Mouse (Mus musculus) hindbrain, embryonic 12.5 days (tissue): ENCODE measurements around the gene Gkap1. TPM values are rescaled to one million over a fixed set of nuclear protein-coding genes. Genes with fewer than 3 reads are reported as not detected.
A peak's percentile ranks its signal among the peaks of the same experiment; 100 is the strongest.

Experiments
- ATAC-seq: fragments of 200-750 bp; cut with Nextera tagmentation; 2 replicates; pipeline ENCODE4 v1.8.0; 2017; ENCODE audit warnings: moderate TSS enrichment; ENCODE audit not compliant: low FRiP score
- H3K27ac ChIP-seq: fragments of 300-500 bp; sonication (generic); 2 replicates; pipeline ENCODE4 v1.5.1; 2016; ENCODE audit warnings: mild to moderate bottlenecking
- H3K27me3 ChIP-seq: fragments of 300-500 bp; sonication (generic); 2 replicates; pipeline ENCODE4 v1.6.1; 2016; ENCODE audit warnings: mild to moderate bottlenecking
- H3K36me3 ChIP-seq: fragments of 300-500 bp; sonication (generic); 2 replicates; pipeline ENCODE4 v1.6.1; 2016; ENCODE audit warnings: mild to moderate bottlenecking
- H3K4me1 ChIP-seq: fragments of 300-500 bp; sonication (generic); 2 replicates; pipeline ENCODE4 v1.6.1; 2016
- H3K4me2 ChIP-seq: fragments of 300-500 bp; sonication (generic); replicated peaks from 2 replicates; pipeline ENCODE4 v1.6.1; 2016; ENCODE audit warnings: mild to moderate bottlenecking
- H3K4me3 ChIP-seq: fragments of 300-500 bp; sonication (generic); 2 replicates; pipeline ENCODE4 v1.5.1; 2016; ENCODE audit warnings: mild to moderate bottlenecking
- H3K9ac ChIP-seq: fragments of 300-500 bp; sonication (generic); 2 replicates; pipeline ENCODE4 v1.6.1; 2016; ENCODE audit warnings: mild to moderate bottlenecking, moderate library complexity
- H3K9me3 ChIP-seq: fragments of 300-500 bp; sonication (generic); replicated peaks from 2 replicates; pipeline ENCODE4 v1.6.1; 2016; ENCODE audit warnings: mild to moderate bottlenecking
- WGBS: fragments of 180-500 bp; shearing (Covaris S2); methylation state at CpG from one replicate; pipeline ENCODE4 v1.1.7; 2016; 5-methylcytosine and 5-hydroxymethylcytosine counted together
- polyA plus RNA-seq: library from polyadenylated mRNA; unstranded; fragments of >200 nt; fragmentation: Nextera tagmentation; extraction: Ambion mirVana; gene quantifications from 2 replicates; pipeline ENCODE4 v1.2.1, GENCODE M21; 2016

Gene Gkap1
- polyA plus RNA-seq, 1 experiment from 2014 or later: 44.0 TPM

GRCm38 (mm10) chr13:58289308-58289707, 13.8 kb upstream of the Gkap1 start:
- 63% methylated on average over 1 of the region's 1 CpGs for WGBS
- Histone ChIP-seq H3K4me1 (peaks cover 6% of the 10 kb centered on the region), H3K4me2 (no peak overlapping the region), H3K27ac (no peak overlapping the region), H3K4me3 (no peak overlapping the region), H3K9ac (no peak overlapping the region), H3K9me3 (no peaks in the 10 kb centered on the region), H3K36me3 (no peaks in the 10 kb centered on the region), H3K27me3 (no peaks in the 10 kb centered on the region)
- no peak for ATAC-seq

- H3K27ac ChIP-seq: no peak overlapping the region
- H3K4me1 ChIP-seq: peaks cover 3% of the 10 kb centered on the region
- no peaks in the 10 kb centered on the region for H3K9me3 ChIP-seq
- H3K27me3 ChIP-seq: no peaks in the 10 kb centered on the region
- ATAC-seq: no peak; the same call in 1 of the 2 replicates
- no peak overlapping the region for H3K4me3 ChIP-seq
- H3K9ac ChIP-seq: no peak overlapping the region
- WGBS: 13% methylated on average over 13 of the region's 13 CpGs
- no peak overlapping the region for H3K4me2 ChIP-seq
- H3K36me3 ChIP-seq: no peaks in the 10 kb centered on the region
These were observed 12.3 kb upstream of the Gkap1 start for GRCm38 (mm10) chr13:58287822-58288221.

GRCm38 (mm10) chr13:58283466-58283865, 8.0 kb upstream of the Gkap1 start:
- no peak overlapping the region for H3K4me2 ChIP-seq
- ATAC-seq: no peak
- no peaks in the 10 kb centered on the region for H3K36me3 ChIP-seq
- H3K9me3 ChIP-seq: no peaks in the 10 kb centered on the region
- WGBS: 59% methylated on average over 4 of the region's 4 CpGs
- no peak overlapping the region for H3K9ac ChIP-seq
- H3K4me3 ChIP-seq: no peak overlapping the region
- H3K27me3 ChIP-seq: no peaks in the 10 kb centered on the region
- H3K27ac ChIP-seq: no peak overlapping the region
- no peaks in the 10 kb centered on the region for H3K4me1 ChIP-seq

- Histone ChIP-seq H3K36me3 (no peaks in the 10 kb centered on the region), H3K4me1 (no peaks in the 10 kb centered on the region), H3K4me2 (no peak overlapping the region), H3K9me3 (no peaks in the 10 kb centered on the region), H3K9ac (no peak overlapping the region), H3K27me3 (no peaks in the 10 kb centered on the region), H3K4me3 (no peak overlapping the region), H3K27ac (no peak overlapping the region)
- 65% methylated on average over 4 of the region's 4 CpGs for WGBS
- no peak for ATAC-seq
These were observed 6.4 kb upstream of the Gkap1 start for GRCm38 (mm10) chr13:58281936-58282335.

GRCm38 (mm10) chr13:58280528-58280927, 5.0 kb upstream of the Gkap1 start:
- Histone ChIP-seq H3K27ac (no peak overlapping the region), H3K4me2 (no peak overlapping the region), H3K4me1 (peaks cover 2% of the 10 kb centered on the region; the same call in 1 of the 2 replicates), H3K9ac (no peak overlapping the region), H3K4me3 (no peak overlapping the region), H3K36me3 (no peaks in the 10 kb centered on the region), H3K9me3 (no peaks in the 10 kb centered on the region), H3K27me3 (0 out of 2 replicates have a peak, but pooled peaks cover 2% of the 10 kb centered on the region)
- ATAC-seq: no peak
- 80% methylated on average over 3 of the region's 3 CpGs for WGBS

GRCm38 (mm10) chr13:58276256-58276655, 757 bp upstream of the Gkap1 start:
- Histone ChIP-seq H3K4me2 (no peak overlapping the region), H3K9me3 (no peaks in the 10 kb centered on the region), H3K27me3 (0 out of 2 replicates have a peak, but pooled peaks cover 2% of the 10 kb centered on the region), H3K27ac (no peak overlapping the region), H3K4me1 (peaks cover 19% of the 10 kb centered on the region), H3K36me3 (no peaks in the 10 kb centered on the region), H3K9ac (no peak overlapping the region), H3K4me3 (no peak overlapping the region)
- ATAC-seq: no peak
- WGBS: 63% methylated on average over 10 of the region's 10 CpGs

GRCm38 (mm10) chr13:58275076-58275475, 423 bp downstream of the Gkap1 start:
- Histone ChIP-seq H3K27ac (no peak overlapping the region), H3K36me3 (no peaks in the 10 kb centered on the region), H3K4me3 (peak overlapping the region; percentile 88), H3K4me2 (peak overlapping the region; percentile 55), H3K9ac (peak overlapping the region; percentile 89), H3K27me3 (0 out of 2 replicates have a peak, but pooled peaks cover 2% of the 10 kb centered on the region), H3K9me3 (no peaks in the 10 kb centered on the region), H3K4me1 (peaks cover 19% of the 10 kb centered on the region)
- ATAC-seq: no peak
- 20% methylated on average over 9 of the region's 9 CpGs for WGBS

GRCm38 (mm10) chr13:58274259-58274991, 1.1 kb downstream of the Gkap1 start:
- Histone ChIP-seq H3K27me3 (0 out of 2 replicates have a peak, but pooled peaks cover 2% of the 10 kb centered on the region), H3K36me3 (no peaks in the 10 kb centered on the region), H3K27ac (peak overlapping the region; percentile 81), H3K4me1 (peaks cover 19% of the 10 kb centered on the region), H3K4me2 (peak overlapping the region; percentile 55), H3K4me3 (peak overlapping the region; percentile 88), H3K9ac (peak overlapping the region; percentile 89), H3K9me3 (no peaks in the 10 kb centered on the region)
- WGBS: under 1% methylated on average over 84 of the region's 84 CpGs
- ATAC-seq: peak; percentile 89

- H3K4me3 ChIP-seq: peak overlapping the region; percentile 88
- no peaks in the 10 kb centered on the region for H3K9me3 ChIP-seq
- no peaks in the 10 kb centered on the region for H3K36me3 ChIP-seq
- 0 out of 2 replicates have a peak, but pooled peaks cover 2% of the 10 kb centered on the region for H3K27me3 ChIP-seq
- H3K4me2 ChIP-seq: peak overlapping the region; percentile 55
- ATAC-seq: peak; percentile 79
- peaks cover 19% of the 10 kb centered on the region for H3K4me1 ChIP-seq
- under 1% methylated on average over 89 of the region's 115 CpGs for WGBS
- H3K27ac ChIP-seq: peak overlapping the region; percentile 81
- peak overlapping the region; percentile 89 for H3K9ac ChIP-seq
These were observed 1.9 kb downstream of the Gkap1 start for GRCm38 (mm10) chr13:58273411-58274258.

- Histone ChIP-seq H3K9me3 (no peaks in the 10 kb centered on the region), H3K36me3 (peaks cover 5% of the 10 kb centered on the region), H3K4me1 (no peaks in the 10 kb centered on the region), H3K4me2 (no peak overlapping the region), H3K4me3 (no peak overlapping the region), H3K9ac (no peak overlapping the region), H3K27me3 (no peaks in the 10 kb centered on the region), H3K27ac (no peak overlapping the region)
- WGBS: 80% methylated on average over 3 of the region's 3 CpGs
- ATAC-seq: no peak
These were observed 8.6 kb downstream of the Gkap1 start for GRCm38 (mm10) chr13:58266864-58267263.

- H3K9me3 ChIP-seq: no peaks in the 10 kb centered on the region
- no peak overlapping the region for H3K27ac ChIP-seq
- H3K4me3 ChIP-seq: no peak overlapping the region
- no peaks in the 10 kb centered on the region for H3K4me1 ChIP-seq
- H3K36me3 ChIP-seq: peaks cover 5% of the 10 kb centered on the region
- no peaks in the 10 kb centered on the region for H3K27me3 ChIP-seq
- H3K4me2 ChIP-seq: no peak overlapping the region
- H3K9ac ChIP-seq: no peak overlapping the region
- no peak for ATAC-seq
- WGBS: 89% methylated on average over 8 of the region's 8 CpGs
These were observed 12.0 kb downstream of the Gkap1 start for GRCm38 (mm10) chr13:58263546-58263945.

- H3K4me3 ChIP-seq: no peak overlapping the region
- 89% methylated on average over 4 of the region's 4 CpGs for WGBS
- H3K36me3 ChIP-seq: peaks cover 8% of the 10 kb centered on the region
- no peak for ATAC-seq
- no peak overlapping the region for H3K4me2 ChIP-seq
- no peaks in the 10 kb centered on the region for H3K9me3 ChIP-seq
- H3K9ac ChIP-seq: no peak overlapping the region
- H3K27ac ChIP-seq: no peak overlapping the region
- no peaks in the 10 kb centered on the region for H3K4me1 ChIP-seq
- H3K27me3 ChIP-seq: no peaks in the 10 kb centered on the region
These were observed 13.8 kb downstream of the Gkap1 start for GRCm38 (mm10) chr13:58261674-58262073.
